Mouse (Mus musculus): ENCODE measurements around the gene Sars2. TPM values are rescaled to one million over a fixed set of nuclear protein-coding genes. Genes with fewer than 3 reads are reported as not detected.

Sars2 gene
- polyA plus RNA-seq, 1 experiment: 18.5 TPM

DNA sequence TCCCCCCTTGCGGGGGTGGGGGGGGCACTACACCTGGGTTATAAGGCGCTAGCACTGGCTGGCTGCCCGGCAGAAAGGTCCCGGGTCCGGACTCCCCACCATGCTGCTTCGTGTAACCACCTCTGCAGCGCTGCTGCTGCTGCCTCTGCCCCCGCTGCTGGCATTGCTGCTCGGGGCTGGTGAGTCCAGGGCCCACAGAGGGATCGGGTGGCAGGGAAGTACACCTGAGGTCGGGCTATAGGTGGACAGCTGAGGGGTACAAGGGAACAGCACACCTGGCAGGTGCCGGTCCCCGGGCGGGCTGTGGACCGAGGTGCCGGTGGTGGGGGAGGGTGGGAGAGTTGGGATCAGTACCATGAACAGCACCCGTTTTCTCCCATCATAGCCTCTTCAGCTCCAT is 14.3 kb downstream of the Sars2 start, which contains the start of gene Ccer2:
Gene Ccer2, plus strand, starts transcription at position 96 of the 400 bp plus-strand sequence.
- peak within 1 kb of the TSS; percentile 83 for H3K4me3 ChIP-seq (replicated peaks)
- H3K36me3 ChIP-seq (replicated peaks; ENCODE audit: low read length): peaks cover 61% of the 10 kb centered on the region
- H3K4me1 ChIP-seq: peaks cover 56% of the 10 kb centered on the region
- H3K9me3 ChIP-seq: no peaks in the 10 kb centered on the region
- peaks cover 11% of the 10 kb centered on the region for H3K27me3 ChIP-seq (replicated peaks)
- TF ChIP-seq GATA1 (IDR thresholded peaks at IDR 0.05; ENCODE audit: borderline replicate concordance, low read length): no peak
- TF ChIP-seq FLI1 (IDR thresholded peaks at IDR 0.05; ENCODE audit: low read length): no peak

DNA sequence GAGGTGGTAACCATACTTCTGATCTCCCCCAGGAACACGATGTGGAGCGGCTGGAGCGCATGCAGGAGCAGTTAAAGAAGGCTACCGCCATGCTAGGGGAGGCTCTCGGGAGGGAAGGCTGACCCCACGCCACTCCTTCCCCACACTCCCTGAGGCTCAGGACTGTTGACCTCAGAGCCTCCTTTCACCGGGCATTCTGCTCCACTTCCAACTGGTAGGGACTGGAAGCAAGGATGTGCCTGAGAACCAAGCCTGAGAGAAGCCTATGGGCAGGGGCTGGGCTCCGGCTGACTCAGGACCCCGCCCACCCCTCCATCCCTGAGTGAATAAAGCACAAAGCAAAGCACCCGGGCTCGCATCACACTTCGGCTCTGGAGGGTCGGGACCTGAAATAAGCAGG is 16.8 kb downstream of the Sars2 start:
- peaks cover 11% of the 10 kb centered on the region for H3K27me3 ChIP-seq (replicated peaks)
- TF ChIP-seq GATA1 (IDR thresholded peaks at IDR 0.05; ENCODE audit: borderline replicate concordance, low read length): no peak
- no peak for TF ChIP-seq FLI1 (IDR thresholded peaks at IDR 0.05; ENCODE audit: low read length)
- H3K9me3 ChIP-seq: no peaks in the 10 kb centered on the region
- H3K4me3 ChIP-seq (replicated peaks): no peak overlapping the region
- H3K36me3 ChIP-seq (replicated peaks; ENCODE audit: low read length): peaks cover 71% of the 10 kb centered on the region
- peaks cover 42% of the 10 kb centered on the region for H3K4me1 ChIP-seq

DNA sequence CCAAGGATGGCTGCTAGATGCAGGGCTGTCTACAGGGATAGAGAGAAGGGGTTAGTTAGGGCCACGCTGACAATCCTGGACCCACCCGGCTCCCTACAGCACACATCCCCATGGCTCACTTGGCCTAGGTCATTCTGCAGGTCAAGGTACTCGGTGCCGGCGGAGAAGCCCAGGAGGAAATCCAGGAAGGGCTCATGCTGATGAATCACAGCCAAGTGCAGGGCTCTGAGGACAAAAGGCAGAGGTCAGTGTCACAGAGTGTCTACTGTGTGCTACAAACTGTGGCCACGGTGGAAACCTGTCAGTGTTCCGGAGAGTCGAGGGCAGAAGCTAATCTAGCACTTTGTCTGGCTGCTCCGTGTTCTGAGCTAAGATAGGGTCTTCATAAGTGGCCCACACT is 20.1 kb downstream of the Sars2 start:
- H3K36me3 ChIP-seq (replicated peaks; ENCODE audit: low read length): peaks cover 69% of the 10 kb centered on the region

DNA sequence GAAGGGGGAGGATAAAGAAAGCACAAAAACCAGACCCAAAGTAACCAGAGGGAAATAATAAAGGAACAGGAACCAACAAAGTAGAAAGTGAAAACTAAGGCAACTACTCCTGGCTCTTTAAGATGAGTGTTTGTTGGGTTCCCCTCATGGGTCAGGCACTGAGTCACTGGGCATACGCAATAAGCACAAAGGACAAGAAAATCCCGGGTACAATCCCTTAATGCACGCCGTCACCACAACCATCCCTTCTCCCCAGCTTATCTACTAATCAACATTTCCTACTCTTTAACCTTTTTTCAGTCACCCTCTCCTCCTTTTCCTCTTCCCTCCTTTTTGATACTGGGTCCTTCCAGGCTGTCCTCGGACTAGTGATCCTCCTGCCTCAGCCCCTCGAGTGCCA is 23.4 kb downstream of the Sars2 start:
- Histone ChIP-seq H3K27me3 (replicated peaks) (no peaks in the 10 kb centered on the region), H3K9me3 (no peaks in the 10 kb centered on the region), H3K4me3 (replicated peaks) (peak overlapping the region; percentile 97), H3K36me3 (replicated peaks; ENCODE audit: low read length) (peaks cover 37% of the 10 kb centered on the region), H3K4me1 (peaks cover 52% of the 10 kb centered on the region)
- TF ChIP-seq GATA1 (IDR thresholded peaks at IDR 0.05; ENCODE audit: borderline replicate concordance, low read length) (no peak), FLI1 (IDR thresholded peaks at IDR 0.05; ENCODE audit: low read length) (no peak)

More for the DNA sequence above, 20.1 kb downstream of the Sars2 start:
- TF ChIP-seq GATA1 (IDR thresholded peaks at IDR 0.05; ENCODE audit: borderline replicate concordance, low read length) (no peak), FLI1 (IDR thresholded peaks at IDR 0.05; ENCODE audit: low read length) (no peak)
- no peak overlapping the region for H3K4me3 ChIP-seq (replicated peaks)
- no peaks in the 10 kb centered on the region for H3K9me3 ChIP-seq
- H3K4me1 ChIP-seq: peaks cover 32% of the 10 kb centered on the region
- H3K27me3 ChIP-seq (replicated peaks): peaks cover under 1% of the 10 kb centered on the region

DNA sequence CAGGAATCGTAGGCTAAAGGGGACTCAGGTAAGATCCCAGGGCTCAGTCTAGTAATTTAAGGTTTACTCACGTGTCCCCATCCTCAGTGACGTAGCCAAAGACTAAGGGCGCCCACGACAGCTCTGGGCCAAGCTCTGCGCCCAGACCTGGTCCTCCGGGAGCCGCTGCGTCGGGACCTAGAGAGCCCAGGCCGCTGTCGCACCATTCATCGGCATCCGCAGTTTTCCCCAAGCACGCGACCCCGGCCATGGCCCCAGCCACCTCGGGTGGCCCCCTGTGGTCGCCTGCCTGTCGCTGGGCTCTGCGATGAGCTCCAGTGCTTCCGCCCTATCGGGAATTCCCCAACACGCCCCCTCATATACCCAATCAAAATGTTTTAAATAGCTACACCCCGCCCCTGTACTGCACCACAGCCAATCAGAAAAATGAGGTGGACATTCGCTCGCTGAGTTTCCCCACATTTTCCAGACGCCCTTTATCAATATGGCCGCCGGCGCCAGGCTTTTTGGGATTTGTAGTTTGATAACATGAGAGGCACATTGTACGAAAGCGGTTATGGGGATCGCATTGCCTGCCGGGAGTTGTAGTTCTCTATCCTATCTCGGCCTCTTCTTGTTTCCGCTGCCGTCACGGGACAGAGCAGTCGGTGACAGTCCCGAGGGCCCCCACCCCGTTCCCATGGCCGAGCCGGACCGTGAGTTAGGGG is 24.5 kb downstream of the Sars2 start, which contains the start of gene Sirt2:
Gene Sirt2, plus strand, starts transcription at position 563 of the 707 bp plus-strand sequence.
- Histone ChIP-seq H3K4me1 (peaks cover 61% of the 10 kb centered on the region), H3K36me3 (replicated peaks; ENCODE audit: low read length) (peaks cover 35% of the 10 kb centered on the region), H3K4me3 (replicated peaks) (peak within 1 kb of the TSS; percentile 97), H3K27me3 (replicated peaks) (no peaks in the 10 kb centered on the region), H3K9me3 (no peaks in the 10 kb centered on the region)
- TF ChIP-seq GATA1 (IDR thresholded peaks at IDR 0.05; ENCODE audit: borderline replicate concordance, low read length) (no peak), FLI1 (IDR thresholded peaks at IDR 0.05; ENCODE audit: low read length) (no peak)

DNA sequence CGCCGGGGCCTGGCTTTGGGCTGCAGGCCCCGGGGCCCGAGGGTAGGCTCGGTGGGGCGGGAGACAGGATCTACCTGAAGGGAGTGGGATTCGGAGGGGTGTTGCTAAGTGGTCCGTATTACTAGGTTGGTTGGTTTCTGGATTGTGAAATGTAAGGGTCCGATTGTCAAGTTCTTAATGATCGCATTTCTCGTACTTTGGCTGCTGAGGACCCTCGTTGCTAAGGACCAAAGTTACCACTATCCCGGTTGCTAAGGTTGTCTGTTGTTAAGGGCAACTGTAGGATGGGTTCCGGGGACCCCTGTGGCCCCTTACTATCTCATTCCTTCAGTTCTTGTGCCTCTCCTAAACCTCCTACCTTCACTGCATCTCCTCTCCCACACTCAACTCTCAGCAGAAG is 25.1 kb downstream of the Sars2 start:
- peak overlapping the region; percentile 97 for H3K4me3 ChIP-seq (replicated peaks)
- no peaks in the 10 kb centered on the region for H3K9me3 ChIP-seq
- TF ChIP-seq GATA1 (IDR thresholded peaks at IDR 0.05; ENCODE audit: borderline replicate concordance, low read length) (no peak), FLI1 (IDR thresholded peaks at IDR 0.05; ENCODE audit: low read length) (no peak)
- no peaks in the 10 kb centered on the region for H3K27me3 ChIP-seq (replicated peaks)
- H3K4me1 ChIP-seq: peaks cover 65% of the 10 kb centered on the region
- peaks cover 35% of the 10 kb centered on the region for H3K36me3 ChIP-seq (replicated peaks; ENCODE audit: low read length)

DNA sequence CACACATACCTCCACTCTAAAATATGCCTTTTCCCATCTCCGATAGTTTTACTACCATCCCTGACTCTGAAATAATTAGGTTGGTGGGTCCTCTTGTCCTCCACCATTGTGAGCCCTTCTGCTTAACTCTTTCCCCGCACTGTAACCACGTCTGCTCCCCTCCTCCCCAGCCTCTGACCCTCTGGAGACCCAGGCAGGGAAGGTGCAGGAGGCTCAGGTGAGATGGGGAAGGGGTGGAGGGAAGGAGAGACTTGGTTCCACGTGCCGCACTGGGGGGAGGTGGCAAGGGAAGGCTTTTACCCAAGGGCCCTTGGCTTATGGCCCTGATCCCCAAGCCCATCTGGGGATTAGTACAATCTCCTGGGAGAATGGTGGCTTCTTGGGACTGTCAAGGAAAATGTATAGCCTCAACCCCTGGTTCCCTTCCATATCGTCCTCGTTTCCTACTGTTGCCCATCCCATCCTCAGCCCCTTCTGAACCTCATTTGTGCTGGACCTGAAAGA is 25.7 kb downstream of the Sars2 start, which contains the start of gene Nfkbib:
Gene Nfkbib, minus strand, starts transcription at position 51 of the 504 bp plus-strand sequence.
- H3K9me3 ChIP-seq: no peaks in the 10 kb centered on the region
- peaks cover 66% of the 10 kb centered on the region for H3K4me1 ChIP-seq
- no peaks in the 10 kb centered on the region for H3K27me3 ChIP-seq (replicated peaks)
- peak within 1 kb of the TSS; percentile 97 for H3K4me3 ChIP-seq (replicated peaks)
- H3K36me3 ChIP-seq (replicated peaks; ENCODE audit: low read length): peaks cover 35% of the 10 kb centered on the region
- TF ChIP-seq FLI1 (IDR thresholded peaks at IDR 0.05; ENCODE audit: low read length): no peak
- TF ChIP-seq GATA1 (IDR thresholded peaks at IDR 0.05; ENCODE audit: borderline replicate concordance, low read length): no peak

DNA sequence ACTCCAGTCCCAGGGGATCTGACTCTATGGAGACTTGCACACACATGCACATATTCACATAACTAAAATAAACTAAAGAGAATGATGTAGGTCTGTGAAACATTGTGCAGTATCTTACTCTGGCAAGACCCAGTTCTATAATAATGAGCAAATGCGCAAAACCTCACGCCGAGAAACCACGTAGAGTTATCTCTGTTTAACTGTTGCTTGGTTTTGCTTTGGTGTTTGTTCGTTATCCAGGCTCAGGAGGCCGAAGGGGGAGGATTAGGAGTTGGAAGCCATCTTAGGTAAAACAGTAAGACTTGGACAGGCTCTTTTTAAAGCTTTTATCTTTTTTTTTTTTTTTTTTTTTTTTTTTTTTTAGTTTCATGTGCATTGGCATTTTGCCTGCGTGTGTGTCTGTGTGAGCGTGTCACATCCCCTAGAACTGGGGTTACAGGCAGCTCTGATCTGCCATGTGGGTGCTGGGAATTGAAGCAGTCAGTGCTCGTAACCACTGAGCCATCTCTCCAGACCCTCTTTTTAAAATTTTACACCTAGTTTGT is 27.7 kb downstream of the Sars2 start:
- Histone ChIP-seq H3K4me3 (replicated peaks) (no peak overlapping the region), H3K36me3 (replicated peaks; ENCODE audit: low read length) (peaks cover 39% of the 10 kb centered on the region), H3K27me3 (replicated peaks) (no peaks in the 10 kb centered on the region), H3K9me3 (no peaks in the 10 kb centered on the region), H3K4me1 (peaks cover 68% of the 10 kb centered on the region)
- TF ChIP-seq FLI1 (IDR thresholded peaks at IDR 0.05; ENCODE audit: low read length): no peak
- no peak for TF ChIP-seq GATA1 (IDR thresholded peaks at IDR 0.05; ENCODE audit: borderline replicate concordance, low read length)

DNA sequence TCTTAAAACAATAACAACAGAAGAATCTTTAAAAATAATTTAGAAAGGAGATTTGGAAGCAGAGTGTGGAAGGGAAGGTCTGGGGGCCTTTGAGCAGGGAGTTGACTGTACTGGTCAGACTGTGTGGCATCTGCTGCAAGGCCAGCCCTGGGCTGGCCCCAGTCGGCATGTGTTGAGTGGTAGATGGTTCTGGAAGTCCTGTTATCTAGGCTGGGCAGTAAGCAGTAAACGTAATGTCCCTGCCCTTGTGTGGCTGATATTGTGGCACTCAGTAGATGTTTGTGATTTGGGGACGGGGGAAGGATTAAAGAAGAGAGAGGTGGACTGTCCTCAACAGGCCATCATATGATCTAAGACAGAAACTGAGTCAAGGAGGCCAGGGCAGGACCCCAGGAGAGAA is 28.5 kb downstream of the Sars2 start:
- Histone ChIP-seq H3K9me3 (no peaks in the 10 kb centered on the region), H3K4me1 (peaks cover 59% of the 10 kb centered on the region), H3K4me3 (replicated peaks) (no peak overlapping the region), H3K27me3 (replicated peaks) (no peaks in the 10 kb centered on the region), H3K36me3 (replicated peaks; ENCODE audit: low read length) (peaks cover 47% of the 10 kb centered on the region)
- TF ChIP-seq FLI1 (IDR thresholded peaks at IDR 0.05; ENCODE audit: low read length) (no peak), GATA1 (IDR thresholded peaks at IDR 0.05; ENCODE audit: borderline replicate concordance, low read length) (no peak)

DNA sequence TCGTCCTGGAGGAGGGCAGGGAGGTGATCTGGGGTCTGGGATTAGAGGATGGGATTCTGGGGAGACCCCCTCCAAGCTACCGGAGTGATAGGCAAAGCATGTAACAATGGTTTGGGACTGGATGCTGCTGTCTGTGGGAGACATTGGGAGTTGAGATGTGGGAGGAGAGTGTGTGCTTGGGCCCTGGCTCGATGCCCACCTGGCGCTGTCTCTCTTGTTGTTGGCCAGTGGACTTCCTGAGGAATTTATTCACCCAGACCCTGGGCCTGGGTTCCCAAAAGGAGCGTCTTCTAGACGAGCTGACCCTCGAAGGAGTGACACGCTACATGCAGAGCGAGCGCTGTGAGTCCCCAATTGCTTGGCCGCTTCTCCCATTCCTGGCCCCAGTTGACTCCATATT is 30.1 kb downstream of the Sars2 start:
- Histone ChIP-seq H3K27me3 (replicated peaks) (no peaks in the 10 kb centered on the region), H3K9me3 (no peaks in the 10 kb centered on the region), H3K4me1 (peaks cover 54% of the 10 kb centered on the region), H3K4me3 (replicated peaks) (no peak overlapping the region), H3K36me3 (replicated peaks; ENCODE audit: low read length) (peaks cover 61% of the 10 kb centered on the region)
- no peak for TF ChIP-seq GATA1 (IDR thresholded peaks at IDR 0.05; ENCODE audit: borderline replicate concordance, low read length)
- TF ChIP-seq FLI1 (IDR thresholded peaks at IDR 0.05; ENCODE audit: low read length): no peak

Measured in megakaryocyte, embryonic 14.5 days (primary cell).